Mouse (Mus musculus) MEL (cell line): ENCODE measurements around the gene Smoc1. TPM values are rescaled to one million over a fixed set of nuclear protein-coding genes. Genes with fewer than 3 reads are reported as not detected.

ENCODE experiments used
- DNase-seq: peaks from one replicate; pipeline ENCODE4 v3.0.0; 2011; ENCODE audit warnings: low read depth, low spot score
- H3K27ac ChIP-seq: 2 replicates; pipeline ENCODE4 v1.5.1; 2012; ENCODE audit warnings: low read depth, mild to moderate bottlenecking, control low read depth, low read length, moderate library complexity; ENCODE audit not compliant: control insufficient read depth
- H3K27me3 ChIP-seq, 2 experiments: fragments of 150-350 bp in 1 of 2; sonication (generic) in 1 of 2; 2 replicates each; pipeline ENCODE4 v1.6.1; 2012; ENCODE audit warnings: low read length in 2 of 2, mild to moderate bottlenecking in 2 of 2, improper control_type of control experiment in 1 of 2, moderate library complexity in 1 of 2; ENCODE audit not compliant: insufficient read depth in 2 of 2, control insufficient read depth in 1 of 2
- H3K36me3 ChIP-seq, 2 experiments: 2 replicates each; pipeline ENCODE4 v1.6.1; 2012 to 2014; ENCODE audit warnings: low read length in 2 of 2, improper control_type of control experiment in 1 of 2, inconsistent platforms in 1 of 2, mild to moderate bottlenecking in 1 of 2; ENCODE audit not compliant: insufficient read depth in 2 of 2, control insufficient read depth in 1 of 2
- H3K4me1 ChIP-seq, 2 experiments: fragments of 150-350 bp in 1 of 2; sonication (generic) in 1 of 2; 2 replicates each; pipeline ENCODE4 v1.6.1; 2012; ENCODE audit warnings: low read length in 2 of 2, improper control_type of control experiment in 1 of 2, mild to moderate bottlenecking in 1 of 2; ENCODE audit not compliant: insufficient read depth in 2 of 2, control insufficient read depth in 1 of 2
- H3K4me3 ChIP-seq, 2 experiments: fragments of 150-350 bp in 1 of 2; sonication (generic) in 1 of 2; 2 replicates each; pipeline ENCODE4 v1.5.1; 2012; ENCODE audit warnings: low read depth in 2 of 2, low read length in 2 of 2, mild to moderate bottlenecking in 2 of 2, moderate library complexity in 2 of 2, control low read depth in 1 of 2, improper control_type of control experiment in 1 of 2; ENCODE audit not compliant: control insufficient read depth in 1 of 2, insufficient read depth in 1 of 2
- H3K79me2 ChIP-seq: 2 replicates; pipeline ENCODE4 v1.6.1; 2012; ENCODE audit warnings: mild to moderate bottlenecking, low read length, moderate library complexity; ENCODE audit not compliant: control insufficient read depth, poor library complexity, insufficient read depth
- H3K9ac ChIP-seq: 2 replicates; pipeline ENCODE4 v1.6.1; 2012; ENCODE audit warnings: low read depth, mild to moderate bottlenecking, control low read depth, low read length, moderate library complexity; ENCODE audit not compliant: control insufficient read depth, poor library complexity, severe bottlenecking
- H3K9me3 ChIP-seq: fragments of 150-350 bp; sonication (generic); replicated peaks from 2 replicates; pipeline ENCODE4 v1.6.1; 2012; ENCODE audit warnings: mild to moderate bottlenecking, low read length, improper control_type of control experiment, moderate library complexity; ENCODE audit not compliant: insufficient read depth
- ETS1 ChIP-seq: IDR thresholded peaks from 2 replicates; pipeline ENCODE4 v1.6.1; 2012; ENCODE audit warnings: low read depth, mild to moderate bottlenecking, inconsistent platforms, low read length, improper control_type of control experiment, moderate library complexity
- RAD21 ChIP-seq: IDR thresholded peaks from 2 replicates; pipeline ENCODE4 v1.6.1; 2011; ENCODE audit warnings: mild to moderate bottlenecking, low read depth, low read length, improper control_type of control experiment
- SMC3 ChIP-seq: IDR thresholded peaks from 2 replicates; pipeline ENCODE4 v1.6.1; 2011; ENCODE audit warnings: low read depth, low read length, improper control_type of control experiment
- TBP ChIP-seq: IDR thresholded peaks from 2 replicates; pipeline ENCODE4 v1.8.0; 2011; ENCODE audit warnings: low read depth, low read length, improper control_type of control experiment
- UBTF ChIP-seq: IDR thresholded peaks from 2 replicates; pipeline ENCODE4 v1.6.1; 2012; ENCODE audit warnings: low read depth, mild to moderate bottlenecking, inconsistent platforms, low read length, improper control_type of control experiment, moderate library complexity, borderline replicate concordance; ENCODE audit not compliant: insufficient read depth
- USF1 ChIP-seq: IDR thresholded peaks from 2 replicates; pipeline ENCODE4 v1.6.1; 2014; ENCODE audit warnings: low read depth, mild to moderate bottlenecking, inconsistent platforms, low read length, improper control_type of control experiment, moderate library complexity
- polyA plus RNA-seq, 2 experiments: library from polyadenylated mRNA; stranded (reverse) in 1 of 2; unstranded in 1 of 2; fragments of >175 nt in 1 of 2; fragments of >200 nt in 1 of 2; gene quantifications; 2 replicates each; pipeline versions ENCODE4 v1.2.1 to v1.2.4; 2012; ENCODE audit warnings: low replicate concordance in 2 of 2, low read depth in 1 of 2; ENCODE audit not compliant: insufficient read length in 2 of 2, insufficient read depth in 1 of 2, missing spikeins in 1 of 2
- total RNA-seq: library from RNA; depleted of rRNA; stranded (reverse); fragments of 300-350 nt; gene quantifications from 2 replicates; pipeline ENCODE4 v1.2.3, GENCODE M21; 2012; rRNA removed

Smoc1 gene
- total and polyA plus RNA-seq, 3 experiments: 18.8 to 23.3 TPM; not detected in 1

DNA sequence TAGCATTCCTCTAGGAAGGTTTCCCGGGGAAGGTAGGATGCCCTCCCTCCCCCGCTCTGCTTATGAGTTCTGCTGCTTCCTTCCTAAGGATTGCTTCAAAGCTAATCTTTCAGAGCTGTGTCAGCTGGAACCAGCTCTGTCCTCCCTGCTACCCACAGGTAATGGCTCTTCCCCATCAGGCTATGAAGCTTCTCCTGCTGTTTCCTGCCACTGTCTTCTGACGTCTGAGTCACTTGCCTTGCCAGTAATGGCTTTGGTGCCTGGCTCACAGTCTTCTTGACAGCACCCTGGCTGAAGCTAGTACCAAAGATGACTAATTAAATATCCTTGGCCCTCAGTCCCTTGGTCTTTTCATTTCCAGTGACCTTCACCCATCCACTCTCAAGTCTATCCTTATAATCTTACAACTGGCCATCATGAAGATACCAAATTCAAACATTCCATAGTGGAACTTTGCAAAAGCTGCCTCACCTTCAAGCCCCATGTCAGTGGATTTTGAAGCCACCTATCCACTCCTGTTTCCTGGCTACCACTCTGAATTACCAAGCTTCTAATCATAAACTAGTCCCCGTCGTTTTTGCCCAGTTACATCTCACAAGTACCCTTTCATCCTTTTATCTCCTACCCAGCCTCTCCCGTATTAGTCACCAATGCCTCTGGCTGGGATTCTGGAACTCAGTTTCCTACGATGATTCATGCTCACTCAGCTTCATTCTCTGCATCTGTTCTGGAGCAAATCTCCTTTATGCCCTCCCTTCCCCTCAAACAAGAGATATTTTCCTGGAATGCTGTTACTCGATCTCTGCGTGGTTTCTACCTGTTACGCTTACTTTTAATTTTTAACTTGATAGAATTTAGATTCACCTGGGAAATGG is 209.1 kb downstream of the Smoc1 start:
- Histone ChIP-seq H3K36me3 (no peaks in the 10 kb centered on the region), H3K27me3 (peaks cover 3 to 9% of the 10 kb centered on the region in 2 experiments), H3K9ac (no peak overlapping the region), H3K4me3 (no peak overlapping the region), H3K27ac (no peak overlapping the region), H3K79me2 (no peaks in the 10 kb centered on the region), H3K4me1 (no peaks in the 10 kb centered on the region), H3K9me3 (no peaks in the 10 kb centered on the region)
- no peak for DNase-seq
- no peak for TF ChIP-seq TBP
- TF ChIP-seq UBTF: no peak
- TF ChIP-seq RAD21: no peak
- TF ChIP-seq SMC3: no peak
- TF ChIP-seq USF1: no peak
- no peak for TF ChIP-seq ETS1

Other genes with a start within 250 kb of the Smoc1 start
- 12.2 and 13.0 TPM in 2 replicates for gene Susd6, start 236.3 kb upstream of the Smoc1 start, total RNA-seq
- 10 to 100 TPM in 1 of 2 experiments, not detected in 1; 22.4 TPM for gene Susd6, start 236.3 kb upstream of the Smoc1 start, polyA plus RNA-seq
- 401 and 419 TPM in 2 replicates for gene Srsf5, start 81.3 kb upstream of the Smoc1 start, total RNA-seq
- gene Srsf5, start 81.3 kb upstream of the Smoc1 start, polyA plus RNA-seq: 100 to 1,000 TPM; 276 to 460 TPM
- gene Slc10a1, start 58.1 kb upstream of the Smoc1 start, total RNA-seq: 0.12 TPM in 1 of 2 replicates, not detected in the other
- gene Slc10a1, start 58.1 kb upstream of the Smoc1 start, polyA plus RNA-seq: under 1 TPM in 1 of 2 experiments, not detected in 1; 0.18 TPM